Mouse (Mus musculus) embryo, embryonic 11 days (tissue): ENCODE measurements at regions not wholly inside any gene's neighbourhood (a gene's known extent, or its start where the extent isn't known, plus 50 kb on each side); places are given as distances from the start of the nearest gene placed in this dataset.
A peak's percentile ranks its signal among the peaks of the same experiment; 100 is the strongest.

Source experiments
- DNase-seq: peaks from one replicate; pipeline ENCODE4 v3.0.0-alpha.2; 2015

DNA sequence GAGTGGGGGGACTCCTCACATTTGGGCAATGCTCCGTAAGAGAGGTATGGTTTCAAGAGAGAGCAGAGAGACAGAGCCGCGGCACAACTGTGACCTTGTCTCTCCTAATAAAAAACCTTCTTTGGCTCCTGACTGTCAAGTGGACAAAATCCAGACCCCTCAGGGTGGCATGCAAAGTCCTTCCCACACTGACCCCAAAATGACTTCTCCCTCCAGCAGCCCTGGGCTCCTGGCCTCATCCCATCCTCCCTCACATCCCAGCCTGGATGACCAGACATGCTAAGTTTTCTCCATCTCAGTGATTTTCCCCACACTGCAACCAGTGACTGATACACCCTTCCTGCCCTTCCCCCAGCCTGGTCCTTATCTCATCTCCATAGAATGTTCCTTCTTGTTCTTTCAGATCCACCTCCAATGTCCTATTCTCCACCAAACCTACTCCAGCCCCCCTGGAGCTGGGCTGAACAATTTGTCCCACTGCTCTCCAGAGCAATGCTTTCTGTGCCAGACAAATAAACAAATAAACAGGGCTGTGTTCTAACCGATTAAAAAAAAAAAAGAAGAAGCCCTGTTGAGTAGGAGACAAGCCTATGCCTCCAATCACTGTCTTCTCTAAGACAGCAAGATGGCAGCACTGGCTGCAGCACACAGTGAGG is 75.7 kb upstream of the Zmiz1 start:
- no peak for DNase-seq

DNA sequence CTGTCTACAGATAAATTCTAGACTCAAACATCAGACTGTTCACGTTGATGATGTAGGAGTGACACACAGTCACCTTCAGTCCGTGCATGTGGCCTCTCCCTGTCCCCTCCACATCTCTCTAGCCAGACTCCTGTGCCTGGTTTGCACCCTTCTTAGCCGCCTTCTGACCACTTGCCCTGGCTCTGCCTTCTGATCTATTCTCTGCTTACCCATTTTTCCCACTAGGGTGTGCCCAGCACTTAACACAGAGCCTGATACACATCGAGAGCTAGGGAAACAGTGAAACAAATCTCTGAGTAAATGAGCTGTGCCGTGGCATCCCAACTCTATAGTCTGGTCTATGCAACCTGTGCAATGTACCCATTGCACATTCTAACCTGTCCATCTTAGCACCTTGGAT is 73.3 kb upstream of the Zmiz1 start:
- no peak for DNase-seq

- DNase-seq, result no peak
Observed at GRCm38 (mm10) chr14:25387780-25388179, 71.2 kb upstream of the Zmiz1 start.

GRCm38 (mm10) chr14:25389314-25389713 is 69.7 kb upstream of the Zmiz1 start:
- DNase-seq, result peak; percentile 46

DNA sequence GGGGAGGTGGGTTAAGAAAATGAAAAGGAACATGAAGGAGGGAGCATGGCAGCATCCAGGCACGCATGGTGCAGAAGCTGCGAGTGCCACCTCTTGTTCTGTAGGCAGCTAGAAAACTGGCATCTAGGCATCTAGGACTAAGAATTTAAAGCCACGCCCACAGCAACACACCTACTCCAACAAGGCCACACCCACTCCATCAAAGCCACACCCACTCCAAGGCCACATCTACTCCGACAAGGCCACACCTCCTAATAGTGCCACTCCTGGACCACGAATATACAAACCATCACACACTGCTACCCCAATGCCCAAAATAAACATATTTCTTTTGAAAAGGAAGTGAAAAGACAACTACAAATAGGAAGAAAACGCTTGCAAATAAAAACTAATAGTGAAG is 66.6 kb upstream of the Zmiz1 start:
- no peak for DNase-seq

- no peak for DNase-seq
Observed at GRCm38 (mm10) chr14:25392940-25393339, 66.0 kb upstream of the Zmiz1 start.

DNA sequence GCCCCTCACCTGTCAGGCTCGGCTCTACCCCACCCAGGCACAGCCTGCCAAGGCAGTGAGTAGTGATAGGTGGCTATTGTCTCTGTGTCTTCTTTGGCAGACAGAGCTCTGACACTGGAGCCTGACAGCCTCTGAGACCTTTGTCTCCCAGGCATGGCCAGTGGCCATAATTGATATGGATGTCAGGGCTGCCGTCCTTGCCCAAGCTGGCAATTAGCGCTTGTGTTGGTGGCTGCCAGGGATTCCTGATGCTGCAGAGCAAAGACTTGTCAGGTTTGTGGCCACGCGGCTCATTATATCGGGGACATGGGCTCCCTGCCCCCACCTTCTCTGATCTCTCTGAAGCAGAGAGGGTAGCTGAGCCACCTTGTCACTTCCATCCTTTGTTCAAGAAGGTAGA is 64.1 kb upstream of the Zmiz1 start:
- no peak for DNase-seq

DNA sequence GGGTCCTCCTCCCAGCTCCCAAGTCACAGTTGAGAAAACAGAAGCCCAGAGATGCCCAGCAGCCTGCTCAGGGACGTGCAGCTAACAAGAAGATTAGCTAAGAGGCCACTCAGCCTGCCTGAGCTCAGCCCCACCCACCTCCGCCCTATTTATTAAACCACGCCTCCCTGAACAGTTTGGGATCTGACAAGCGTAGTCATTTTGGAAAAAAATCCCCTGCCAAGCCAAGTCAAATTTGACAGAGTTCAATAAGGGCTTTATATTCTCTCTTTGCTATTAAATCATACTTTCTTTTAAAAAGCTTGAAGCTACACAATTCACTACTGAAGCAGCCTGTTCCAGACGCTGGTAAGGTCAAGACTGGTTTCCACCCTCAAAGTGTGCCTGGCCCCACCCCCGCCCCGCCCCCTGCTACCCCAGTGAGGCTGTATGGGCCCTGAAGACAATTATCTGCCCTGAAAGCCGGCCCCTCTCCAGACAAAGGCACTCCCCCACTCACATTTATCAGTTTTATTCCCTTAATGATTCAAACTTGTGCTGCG is 61.9 kb upstream of the Zmiz1 start:
- DNase-seq, result peak; percentile 92

- DNase-seq, result peak; percentile 83
Observed at GRCm38 (mm10) chr14:25397751-25398150, 61.2 kb upstream of the Zmiz1 start.

- no peak for DNase-seq
Observed at GRCm38 (mm10) chr14:25398745-25399144, 60.2 kb upstream of the Zmiz1 start.

GRCm38 (mm10) chr14:25399286-25399685 is 59.7 kb upstream of the Zmiz1 start:
- no peak for DNase-seq

DNA sequence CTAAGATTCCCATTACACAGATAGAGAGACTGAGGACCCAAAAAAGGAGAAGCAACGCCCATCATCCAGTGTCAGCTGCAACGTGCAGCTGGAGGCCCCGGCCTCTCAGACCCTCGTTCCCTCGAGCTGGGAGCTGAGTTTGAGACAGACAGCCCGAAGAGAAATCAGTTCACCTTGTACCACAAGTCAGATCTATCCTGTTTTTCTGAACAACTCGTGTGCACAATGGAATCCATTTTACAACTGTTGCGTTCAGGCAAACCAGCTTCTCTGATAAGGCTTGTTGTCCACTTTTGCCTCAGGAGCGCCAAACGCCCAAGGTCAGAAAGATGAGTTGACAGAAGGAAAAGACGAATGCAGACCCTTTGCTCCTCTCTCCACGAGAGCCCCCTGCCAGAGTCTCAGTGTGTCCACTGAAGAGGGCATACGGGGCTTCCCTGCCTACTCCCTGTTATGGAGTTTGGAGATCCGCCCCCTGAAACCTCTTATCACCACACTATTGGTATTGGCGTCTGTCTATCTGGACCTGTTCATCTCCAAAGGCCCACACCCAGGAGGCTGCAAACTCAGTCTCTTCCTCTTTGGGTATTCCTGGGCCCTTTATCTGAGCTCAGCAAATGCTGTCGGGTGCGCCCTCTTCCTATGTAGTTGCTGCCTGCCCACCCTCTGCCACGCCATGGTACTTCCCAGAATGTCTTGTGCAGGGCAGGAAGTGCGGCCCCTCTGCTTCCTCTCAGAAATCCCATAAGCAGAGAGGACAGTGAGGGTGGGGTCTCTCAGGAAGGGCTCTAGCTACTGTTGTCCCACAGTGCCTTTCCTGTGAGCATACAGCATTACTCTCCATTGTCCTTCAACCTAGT is 57.7 kb upstream of the Zmiz1 start:
- DNase-seq, result no peak

GRCm38 (mm10) chr14:25402409-25402808 is 56.6 kb upstream of the Zmiz1 start:
- no peak for DNase-seq

DNA sequence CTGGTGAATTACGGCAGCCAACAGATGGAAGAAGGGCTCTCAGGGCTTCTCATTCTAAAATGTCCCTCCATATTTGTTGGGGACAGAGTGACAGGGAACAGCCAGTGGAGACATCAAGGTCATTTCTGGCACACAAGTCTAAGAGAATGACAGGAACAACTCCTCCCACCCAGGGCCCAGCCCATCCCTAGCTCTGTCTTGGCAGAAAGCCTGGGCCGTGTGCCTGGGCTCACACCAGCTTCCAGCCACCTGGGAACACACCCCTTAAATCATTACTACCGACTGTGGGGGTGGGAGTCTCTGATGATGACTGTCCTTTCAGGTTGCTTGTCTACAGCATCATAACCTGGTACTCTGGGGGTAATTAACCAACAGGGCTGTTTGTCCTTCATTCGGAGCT is 53.8 kb upstream of the Zmiz1 start:
- no peak for DNase-seq

- no peak for DNase-seq
Observed at GRCm38 (mm10) chr14:25406059-25406458, 52.9 kb upstream of the Zmiz1 start.

GRCm38 (mm10) chr14:25406613-25407012 is 52.4 kb upstream of the Zmiz1 start:
- no peak for DNase-seq

DNA sequence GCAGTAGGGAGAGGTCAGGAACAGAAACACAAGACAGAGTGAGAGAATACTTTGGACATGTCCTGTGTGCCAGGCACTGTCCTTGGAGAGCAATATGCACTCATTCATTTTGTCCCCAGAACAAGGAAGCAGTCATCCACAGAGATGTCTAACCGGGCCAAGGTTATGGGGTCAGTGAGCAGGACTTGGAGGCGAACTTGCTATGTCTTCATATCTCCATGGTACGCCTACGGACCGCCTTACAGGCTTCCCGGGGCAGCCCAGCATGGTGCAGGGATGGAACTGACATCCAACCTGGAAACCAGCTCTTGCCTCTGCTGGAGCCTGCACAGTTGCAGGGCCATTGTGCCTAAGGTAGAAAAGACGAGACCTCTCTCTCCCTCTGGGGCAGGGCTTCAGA is 51.9 kb upstream of the Zmiz1 start:
- no peak for DNase-seq
